Mouse (Mus musculus) heart, embryonic 15.5 days (tissue): ENCODE results near the gene Ei24. TPM values are rescaled to one million over a fixed set of nuclear protein-coding genes. Genes with fewer than 3 reads are reported as not detected.

Experiments
- ATAC-seq: fragments of 200-750 bp; cut with Nextera tagmentation; replicated peaks from 2 replicates; pipeline ENCODE4 v1.8.0; 2017; ENCODE audit warnings: low read depth, moderate TSS enrichment; ENCODE audit not compliant: insufficient number of reproducible peaks, insufficient read depth, low FRiP score
- H3K27ac ChIP-seq: fragments of 300-500 bp; sonication (generic); 2 replicates; pipeline ENCODE4 v1.5.1; 2015; ENCODE audit warnings: mild to moderate bottlenecking, inconsistent platforms
- H3K27me3 ChIP-seq: fragments of 300-500 bp; sonication (generic); 2 replicates; pipeline ENCODE4 v1.6.1; 2015; ENCODE audit warnings: inconsistent platforms
- H3K36me3 ChIP-seq: fragments of 300-500 bp; sonication (generic); 2 replicates; pipeline ENCODE4 v1.6.1; 2015; ENCODE audit warnings: mild to moderate bottlenecking, inconsistent platforms
- H3K4me1 ChIP-seq: fragments of 300-500 bp; sonication (generic); replicated peaks from 2 replicates; pipeline ENCODE4 v1.6.1; 2015; ENCODE audit warnings: inconsistent platforms
- H3K4me2 ChIP-seq: fragments of 300-500 bp; sonication (generic); 2 replicates; pipeline ENCODE4 v1.6.1; 2015; ENCODE audit warnings: inconsistent platforms, mild to moderate bottlenecking, moderate library complexity
- H3K4me3 ChIP-seq: fragments of 300-500 bp; sonication (generic); 2 replicates; pipeline ENCODE4 v1.5.1; 2015; ENCODE audit warnings: mild to moderate bottlenecking, inconsistent platforms
- H3K9ac ChIP-seq: fragments of 300-500 bp; sonication (generic); 2 replicates; pipeline ENCODE4 v1.6.1; 2015; ENCODE audit warnings: mild to moderate bottlenecking, inconsistent platforms
- H3K9me3 ChIP-seq: fragments of 300-500 bp; sonication (generic); replicated peaks from 2 replicates; pipeline ENCODE4 v1.6.1; 2016; ENCODE audit warnings: inconsistent platforms
- WGBS: fragments of 180-500 bp; shearing (Covaris S2); methylation state at CpG from one replicate; pipeline ENCODE4 v1.1.7; 2015; ENCODE audit warnings: mixed read lengths; 5-methylcytosine and 5-hydroxymethylcytosine counted together
- polyA plus RNA-seq: library from polyadenylated mRNA; unstranded; fragments of >200 nt; fragmentation: Nextera tagmentation; extraction: Ambion mirVana; gene quantifications from 2 replicates; pipeline ENCODE4 v1.2.1, GENCODE M21; 2015

Ei24 gene
- 68.3 and 74.7 TPM in 2 replicates for polyA plus RNA-seq

GRCm38 (mm10) chr9:36796781-36797555, at the start of gene Ei24:
Gene Ei24, minus strand, starts transcription at chr9:36797393.
- ATAC-seq, result peak; percentile 98
- H3K4me2 ChIP-seq, result peak within 1 kb of the TSS; percentile 72
- peak within 1 kb of the TSS; percentile 70 for H3K27ac ChIP-seq
- peak within 1 kb of the TSS; percentile 93 for H3K4me3 ChIP-seq
- H3K9me3 ChIP-seq, result no peaks in the 10 kb centered on the region
- H3K27me3 ChIP-seq, result no peaks in the 10 kb centered on the region
- under 1% methylated on average over 66 of the region's 66 CpGs for WGBS
- peaks cover 16% of the 10 kb centered on the region for H3K4me1 ChIP-seq
- H3K9ac ChIP-seq, result peak within 1 kb of the TSS; percentile 97
- peaks cover 4% of the 10 kb centered on the region; the same call in 1 of the 2 replicates for H3K36me3 ChIP-seq

- Histone ChIP-seq H3K9me3 (no peaks in the 10 kb centered on the region), H3K9ac (no peak overlapping the region), H3K27me3 (no peaks in the 10 kb centered on the region), H3K36me3 (no peaks in the 10 kb centered on the region), H3K4me2 (no peak overlapping the region), H3K4me3 (no peak overlapping the region), H3K4me1 (no peaks in the 10 kb centered on the region), H3K27ac (no peak overlapping the region)
- no peak for ATAC-seq
- 55% methylated on average over 4 of the region's 4 CpGs for WGBS
Observed at GRCm38 (mm10) chr9:36846346-36846745, 49.2 kb upstream of the Ei24 start.

DNA sequence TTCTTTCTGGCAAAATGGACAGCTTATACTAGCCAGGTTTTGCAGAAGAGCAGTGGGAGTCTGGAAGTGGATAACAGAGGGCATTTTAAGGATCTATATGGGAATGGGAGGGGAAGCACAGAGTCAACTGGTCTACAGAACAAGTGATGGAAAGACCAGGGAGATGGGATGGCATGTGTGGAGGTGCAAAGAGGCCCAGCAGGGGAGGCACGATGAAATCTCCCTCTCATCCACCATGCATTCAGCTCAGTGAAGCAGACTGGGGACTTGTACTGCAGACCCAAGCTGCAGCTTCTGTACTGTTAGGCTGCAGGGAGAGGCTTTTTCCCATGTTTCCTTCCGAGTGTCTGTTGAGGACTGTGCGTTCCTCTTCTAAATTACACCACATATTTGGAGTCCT, 36.7 kb upstream of the Ei24 start:
- H3K4me2 ChIP-seq, result peak overlapping the region; percentile 89
- H3K9me3 ChIP-seq, result no peaks in the 10 kb centered on the region
- WGBS, result 44% methylated on average over 3 of the region's 3 CpGs
- H3K27me3 ChIP-seq, result peaks cover 20% of the 10 kb centered on the region
- peak overlapping the region; percentile 56; the same call in 1 of the 2 replicates for H3K4me3 ChIP-seq
- no peak for ATAC-seq
- no peak overlapping the region for H3K27ac ChIP-seq
- peaks cover 12% of the 10 kb centered on the region; the same call in 1 of the 2 replicates for H3K4me1 ChIP-seq
- H3K36me3 ChIP-seq, result no peaks in the 10 kb centered on the region
- H3K9ac ChIP-seq, result no peak overlapping the region

DNA sequence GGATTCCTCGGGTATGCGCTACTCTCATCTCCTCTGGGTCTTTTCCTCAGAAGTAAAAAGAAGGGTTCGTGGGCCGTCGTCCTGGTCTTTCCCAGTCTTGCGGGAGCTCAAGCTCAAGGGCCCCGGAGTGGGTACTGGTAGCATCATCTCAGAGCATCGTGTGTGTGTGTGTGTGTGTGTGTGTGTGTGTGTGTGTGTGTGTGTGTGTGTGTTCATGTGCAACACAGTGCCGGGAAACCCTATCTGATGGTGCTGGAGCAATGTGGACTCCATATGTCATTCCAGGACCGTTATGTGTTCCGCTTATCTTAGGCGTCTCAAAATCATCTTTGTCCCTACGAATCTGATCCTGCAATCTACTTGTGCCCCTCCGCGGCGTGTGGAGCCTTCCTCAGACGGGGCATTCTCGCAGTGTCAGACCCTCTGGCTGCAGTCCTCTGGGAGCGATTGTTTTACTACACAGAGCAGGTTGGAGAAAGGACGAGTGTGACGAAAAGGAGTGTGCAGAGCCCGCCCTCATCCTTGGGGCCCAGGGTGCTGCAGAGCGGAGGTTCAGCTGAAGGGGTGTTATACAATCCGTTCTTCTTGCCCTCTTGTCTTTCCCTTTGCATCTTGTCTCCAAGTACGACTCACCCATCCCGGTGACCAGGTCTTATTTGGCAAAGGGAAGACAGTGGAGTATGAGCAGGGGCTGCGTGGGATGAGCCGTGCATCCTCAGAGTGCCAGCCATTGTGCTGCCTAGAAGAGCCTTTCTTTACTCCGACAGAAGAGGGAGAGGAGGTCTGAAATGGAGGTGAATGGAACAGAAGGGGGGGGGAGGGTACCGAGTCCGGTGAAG, 36.1 kb upstream of the Ei24 start:
- 0 out of 2 replicates have a peak, but pooled peaks have one; percentile 8 for ATAC-seq
- Histone ChIP-seq H3K4me3 (peak overlapping the region; percentile 56), H3K27me3 (peaks cover 20% of the 10 kb centered on the region), H3K36me3 (no peaks in the 10 kb centered on the region), H3K4me2 (peak overlapping the region; percentile 89), H3K9ac (peak overlapping the region; percentile 47), H3K27ac (no peak overlapping the region), H3K4me1 (peaks cover 12% of the 10 kb centered on the region; the same call in 1 of the 2 replicates), H3K9me3 (no peaks in the 10 kb centered on the region)
- 4% methylated on average over 31 of the region's 31 CpGs for WGBS

DNA sequence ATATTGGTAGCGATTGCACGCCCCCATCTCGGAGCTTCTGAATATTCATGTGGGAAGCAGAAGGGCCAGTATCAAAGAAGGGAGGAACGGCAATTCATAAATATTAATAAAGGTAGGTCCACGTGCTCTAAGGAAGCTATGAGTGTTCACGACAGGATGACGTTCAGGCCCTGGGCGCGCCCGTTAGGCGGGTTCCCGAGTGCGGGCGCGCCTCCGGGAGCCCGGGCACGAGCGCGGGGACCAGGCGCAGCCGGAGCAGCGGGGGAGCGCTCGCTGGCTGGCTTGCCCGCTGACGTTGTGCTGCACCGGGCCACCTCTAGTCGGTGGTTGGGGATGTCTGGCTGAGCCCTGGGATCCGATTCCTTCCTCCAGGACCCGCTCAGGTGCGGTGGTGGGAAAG, 35.3 kb upstream of the Ei24 start:
- Histone ChIP-seq H3K4me2 (peak overlapping the region; percentile 89), H3K27me3 (peaks cover 20% of the 10 kb centered on the region), H3K9me3 (no peaks in the 10 kb centered on the region), H3K4me3 (peak overlapping the region; percentile 56), H3K36me3 (no peaks in the 10 kb centered on the region), H3K9ac (peak overlapping the region; percentile 47), H3K4me1 (peaks cover 12% of the 10 kb centered on the region; the same call in 1 of the 2 replicates), H3K27ac (no peak overlapping the region)
- peak; percentile 86 for ATAC-seq
- WGBS, result under 1% methylated on average over 32 of the region's 32 CpGs

- H3K4me3 ChIP-seq, result no peak overlapping the region
- H3K27ac ChIP-seq, result no peak overlapping the region
- WGBS, result 66% methylated on average over 6 of the region's 6 CpGs
- H3K36me3 ChIP-seq, result no peaks in the 10 kb centered on the region
- H3K27me3 ChIP-seq, result peaks cover 20% of the 10 kb centered on the region
- no peak overlapping the region for H3K4me2 ChIP-seq
- peaks cover 12% of the 10 kb centered on the region; the same call in 1 of the 2 replicates for H3K4me1 ChIP-seq
- no peaks in the 10 kb centered on the region for H3K9me3 ChIP-seq
- H3K9ac ChIP-seq, result no peak overlapping the region
- no peak for ATAC-seq
Observed at GRCm38 (mm10) chr9:36831401-36831800, 34.2 kb upstream of the Ei24 start.

- H3K9me3 ChIP-seq, result no peaks in the 10 kb centered on the region
- H3K27me3 ChIP-seq, result peaks cover under 1% of the 10 kb centered on the region; the same call in 1 of the 2 replicates
- H3K4me3 ChIP-seq, result no peak overlapping the region
Observed at GRCm38 (mm10) chr9:36826612-36827363, 29.6 kb upstream of the Ei24 start.

DNA sequence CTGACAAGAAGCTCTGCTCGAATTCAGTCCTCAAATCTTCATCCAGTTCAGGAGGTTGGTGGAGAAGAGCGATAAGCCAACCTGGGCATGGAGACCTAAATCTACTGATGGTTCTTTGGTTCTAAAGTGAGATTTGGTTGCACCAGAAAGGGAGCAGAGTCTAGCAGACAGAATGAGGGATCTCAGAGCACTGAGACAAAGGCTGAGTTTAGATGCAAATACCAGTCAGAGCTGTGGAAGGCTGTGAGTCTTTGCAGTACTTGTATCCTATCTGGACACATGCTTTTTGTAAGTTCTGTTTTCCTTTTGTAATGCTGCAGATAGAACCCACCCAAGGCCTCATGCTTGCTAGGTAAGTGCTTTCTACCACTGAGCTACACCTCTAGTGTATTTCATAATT, 24.8 kb upstream of the Ei24 start:
- Histone ChIP-seq H3K27ac (no peak overlapping the region), H3K9me3 (no peaks in the 10 kb centered on the region), H3K27me3 (no peaks in the 10 kb centered on the region), H3K9ac (no peak overlapping the region), H3K4me3 (no peak overlapping the region), H3K4me1 (0 out of 2 replicates have a peak, but pooled peaks cover 6% of the 10 kb centered on the region), H3K36me3 (no peaks in the 10 kb centered on the region), H3K4me2 (peak overlapping the region; percentile 32; the same call in 1 of the 2 replicates)
- whole genome bisulfite sequencing, result 44% methylated on average over 2 of the region's 2 CpGs
- no peak for ATAC-seq

More at GRCm38 (mm10) chr9:36826612-36827363, 29.6 kb upstream of the Ei24 start:
- H3K4me2 ChIP-seq, result no peak overlapping the region
- no peaks in the 10 kb centered on the region for H3K36me3 ChIP-seq
- H3K4me1 ChIP-seq, result 0 out of 2 replicates have a peak, but pooled peaks cover under 1% of the 10 kb centered on the region
- no peak overlapping the region for H3K27ac ChIP-seq
- no peak overlapping the region for H3K9ac ChIP-seq
- WGBS, result 48% methylated on average over 2 of the region's 2 CpGs
- ATAC-seq, result no peak

- Histone ChIP-seq H3K36me3 (no peaks in the 10 kb centered on the region), H3K27ac (no peak within 1 kb of the TSS), H3K4me3 (no peak within 1 kb of the TSS), H3K9ac (no peak within 1 kb of the TSS), H3K4me2 (peak within 1 kb of the TSS; percentile 32), H3K27me3 (no peaks in the 10 kb centered on the region), H3K4me1 (0 out of 2 replicates have a peak, but pooled peaks cover 6% of the 10 kb centered on the region), H3K9me3 (no peaks in the 10 kb centered on the region)
- no peak for ATAC-seq
- WGBS, result 8% methylated on average over 8 of the region's 8 CpGs
Observed at GRCm38 (mm10) chr9:36821644-36822000, 24.4 kb upstream of the Ei24 start, which contains the start of gene Fez1. Gene Fez1, plus strand, starts transcription at chr9:36821864.

DNA sequence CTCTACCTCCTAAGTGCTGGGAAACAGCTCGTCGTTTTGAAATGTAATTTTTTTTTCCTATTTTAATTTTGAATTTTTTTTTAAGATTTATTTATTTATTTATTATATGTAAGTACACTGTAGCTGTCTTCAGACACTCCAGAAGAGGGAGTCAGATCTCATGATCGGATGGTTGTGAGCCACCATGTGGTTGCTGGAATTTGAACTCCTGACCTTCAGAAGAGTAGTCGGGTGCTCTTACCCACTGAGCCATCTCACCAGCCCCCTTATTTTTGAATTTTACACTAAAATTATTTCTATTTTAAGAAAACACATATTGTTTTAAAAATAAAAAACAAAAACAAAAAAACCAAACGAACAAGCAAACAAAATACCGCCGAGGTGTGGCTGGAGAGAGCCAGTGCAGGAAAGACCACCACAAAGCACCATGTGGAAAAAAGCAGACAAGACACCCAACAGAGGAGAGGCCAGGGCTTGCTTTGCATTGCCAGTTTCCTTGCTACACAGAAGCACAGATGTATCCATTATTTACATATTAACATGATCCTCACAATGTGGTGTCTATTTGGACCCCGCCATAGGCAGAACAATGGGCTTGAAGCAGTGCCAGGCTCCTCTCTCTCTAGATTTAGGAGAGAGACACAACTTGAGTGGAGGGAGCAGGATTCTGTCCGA, 23.9 kb upstream of the Ei24 start:
- ATAC-seq, result no peak
- H3K9ac ChIP-seq, result no peak overlapping the region

More for the DNA sequence above, 23.9 kb upstream of the Ei24 start:
- Histone ChIP-seq H3K27ac (no peak overlapping the region), H3K4me1 (0 out of 2 replicates have a peak, but pooled peaks cover 6% of the 10 kb centered on the region), H3K4me2 (peak overlapping the region; percentile 32), H3K36me3 (no peaks in the 10 kb centered on the region), H3K4me3 (no peak overlapping the region), H3K27me3 (no peaks in the 10 kb centered on the region), H3K9me3 (no peaks in the 10 kb centered on the region)
- WGBS, result 50% methylated on average over 9 of the region's 9 CpGs
